Mouse (Mus musculus) adrenal gland, postnatal 25 days (tissue): ENCODE data around the gene Olfr1308. TPM values are rescaled to one million over a fixed set of nuclear protein-coding genes. Genes with fewer than 3 reads are reported as not detected.

Source experiments
- DNase-seq: peaks from one replicate; pipeline ENCODE4 v3.0.0; 2021; ENCODE audit warnings: mixed read lengths
- long read RNA-seq: library from polyadenylated mRNA; stranded (forward); transcript quantifications from one replicate; pipeline ENCODE4 v2.0.0, GENCODE M21; 2021
- total RNA-seq: library from RNA; stranded (reverse); gene quantifications from 2 replicates; pipeline ENCODE4 v1.2.3, GENCODE M21; 2021

The Olfr1308 gene
- not detected in 2 replicates for total RNA-seq
- long read RNA-seq: 0 reads

- no peak for DNase-seq
Observed at GRCm38 (mm10) chr2:111964844-111965243, at the start of gene Olfr1308. Gene Olfr1308, minus strand, starts transcription at chr2:111964944.

GRCm38 (mm10) chr2:112012608-112013007, 47.9 kb upstream of the Olfr1308 start, which contains the start of gene Olfr1310:
Gene Olfr1310, minus strand, starts transcription at chr2:112012708.
- no peak for DNase-seq

GRCm38 (mm10) chr2:111990181-111990580, 25.4 kb upstream of the Olfr1308 start, which contains the start of gene Olfr1309:
Gene Olfr1309, minus strand, starts transcription at chr2:111990281.
- DNase-seq: no peak

GRCm38 (mm10) chr2:111949340-111949739, 15.4 kb downstream of the Olfr1308 start, which contains the start of gene Olfr1307:
Gene Olfr1307, minus strand, starts transcription at chr2:111949440.
- no peak for DNase-seq

GRCm38 (mm10) chr2:111916171-111916570, 48.6 kb downstream of the Olfr1308 start, which contains the start of gene Olfr1306:
Gene Olfr1306, minus strand, starts transcription at chr2:111916271.
- no peak for DNase-seq

Other genes starting within 250 kb of the Olfr1308 start
- gene Olfr1301, start 213.9 kb downstream of the Olfr1308 start, total RNA-seq: not detected in 2 replicates
- not detected in 2 replicates for gene Olfr1302, start 187.5 kb downstream of the Olfr1308 start, total RNA-seq
- gene Olfr1303, start 144.6 kb downstream of the Olfr1308 start, total RNA-seq: not detected in 2 replicates
- not detected in 2 replicates for gene Olfr1305, start 87.8 kb downstream of the Olfr1308 start, total RNA-seq
- not detected in 2 replicates for gene Olfr1306, start 48.7 kb downstream of the Olfr1308 start, total RNA-seq
- gene Olfr1307, start 15.5 kb downstream of the Olfr1308 start, total RNA-seq: not detected in 2 replicates
- gene Olfr1309, start 25.3 kb upstream of the Olfr1308 start, total RNA-seq: not detected in 2 replicates
- gene Olfr1310, start 47.8 kb upstream of the Olfr1308 start, total RNA-seq: not detected in 2 replicates
- not detected in 2 replicates for gene Olfr1311, start 59.5 kb upstream of the Olfr1308 start, total RNA-seq
- gene Olfr1312, start 85.3 kb upstream of the Olfr1308 start, total RNA-seq: not detected in 2 replicates
- gene Olfr1313, start 112.9 kb upstream of the Olfr1308 start, total RNA-seq: not detected in 2 replicates
- not detected in 2 replicates for gene Olfr1314, start 131.8 kb upstream of the Olfr1308 start, total RNA-seq
- not detected in 2 replicates for gene Olfr1315-ps1, start 150.5 kb upstream of the Olfr1308 start, total RNA-seq
- gene Olfr1316, start 170.0 kb upstream of the Olfr1308 start, total RNA-seq: not detected in 2 replicates
- not detected in 2 replicates for gene Olfr1317, start 175.4 kb upstream of the Olfr1308 start, total RNA-seq
- gene Olfr1318, start 189.3 kb upstream of the Olfr1308 start, total RNA-seq: not detected in 2 replicates